Mouse (Mus musculus): ENCODE results near the gene Vmn1r25. TPM values are rescaled to one million over a fixed set of nuclear protein-coding genes. Genes with fewer than 3 reads are reported as not detected.
"Not testable (repeated sequence)": the region's sequence is repeated elsewhere in the genome, so short reads cannot be mapped to it uniquely, and the experiment has no call there.

Vmn1r25 gene
- polyA plus RNA-seq (2016; fragmentation: Nextera tagmentation; extraction: Ambion mirVana), result not detected in 2 replicates

GRCm38 (mm10) chr6:57980710-57981109 lies at the start of gene Vmn1r25:
Gene Vmn1r25 (minus strand): TSS chr6:57980810.
- no peaks in the 10 kb centered on the region for H3K36me3 ChIP-seq
- no peaks in the 10 kb centered on the region for H3K9me3 ChIP-seq
- no peak within 1 kb of the TSS for H3K27ac ChIP-seq
- H3K27me3 ChIP-seq (ENCODE audit: insufficient read depth, poor library complexity, severe bottlenecking), result no peaks in the 10 kb centered on the region
- H3K4me3 ChIP-seq, result no peak within 1 kb of the TSS
- DNase-seq (ENCODE audit: low spot score), result no peak
- no peaks in the 10 kb centered on the region for H3K4me1 ChIP-seq (replicated peaks)
- WGBS, result 73% methylated on average over 3 of the region's 3 CpGs

GRCm38 (mm10) chr6:58017478-58017877 lies 36.9 kb upstream of the Vmn1r25 start:
- H3K9me3 ChIP-seq; H3K36me3 ChIP-seq; DNase-seq (ENCODE audit: low spot score); H3K27me3 ChIP-seq (ENCODE audit: insufficient read depth, poor library complexity, severe bottlenecking); H3K4me1 ChIP-seq (replicated peaks); H3K27ac ChIP-seq; H3K4me3 ChIP-seq: not testable (repeated sequence)
- 92% methylated on average over 21 of the region's 21 CpGs for WGBS

DNA sequence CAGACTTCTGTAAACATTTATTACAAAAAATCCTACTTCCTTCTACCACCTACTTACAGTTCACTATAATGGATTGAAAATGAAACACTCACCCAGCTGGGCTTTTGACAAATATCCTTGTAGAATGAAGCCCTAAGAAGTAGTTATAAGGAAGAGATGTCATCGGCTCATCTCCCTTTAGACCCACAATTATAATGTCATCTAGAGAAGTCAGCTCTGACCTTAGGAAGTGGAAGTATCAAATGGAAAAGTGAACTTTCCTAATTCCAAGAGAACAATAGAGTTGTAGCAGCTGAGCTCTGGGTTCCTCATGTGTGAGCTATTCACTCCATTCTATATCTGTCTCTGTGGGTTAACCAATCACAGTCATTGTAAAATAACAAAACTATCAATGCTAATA lies 34.4 kb upstream of the Vmn1r25 start, which contains the start of gene Vmn1r26:
Gene Vmn1r26 (minus strand): TSS at position 101 of the 400 bp plus-strand sequence.
- Histone ChIP-seq H3K9me3 (no peaks in the 10 kb centered on the region), H3K4me1 (replicated peaks) (no peaks in the 10 kb centered on the region), H3K4me3 (no peak within 1 kb of the TSS), H3K27me3 (ENCODE audit: insufficient read depth, poor library complexity, severe bottlenecking) (no peaks in the 10 kb centered on the region), H3K36me3 (no peaks in the 10 kb centered on the region), H3K27ac (no peak within 1 kb of the TSS)
- 91% methylated on average over 1 of the region's 1 CpGs for WGBS
- DNase-seq (ENCODE audit: low spot score), result no peak

DNA sequence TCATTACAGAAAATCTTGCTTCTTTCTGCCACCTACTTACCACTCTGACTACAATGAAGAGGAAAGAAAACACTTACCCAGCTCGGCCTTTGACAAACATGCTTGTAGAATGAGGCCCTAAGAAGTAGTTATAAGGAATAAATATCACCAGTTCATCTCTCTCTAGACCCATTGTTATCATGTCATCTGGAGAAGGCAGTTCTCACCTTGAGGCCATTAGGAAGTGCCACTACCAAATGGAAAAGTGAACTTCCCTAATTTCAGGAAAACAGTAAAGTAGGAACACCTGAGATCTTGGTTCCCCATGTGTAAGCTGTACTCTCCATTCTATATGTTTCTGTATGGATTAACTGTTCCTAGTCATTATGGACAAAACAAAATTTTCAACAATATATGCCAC lies 19.2 kb downstream of the Vmn1r25 start, which contains the start of gene Vmn1r24:
Gene Vmn1r24 (minus strand): TSS at position 101 of the 400 bp plus-strand sequence.
- not testable (repeated sequence) for H3K27me3 ChIP-seq (ENCODE audit: insufficient read depth, poor library complexity, severe bottlenecking); H3K4me1 ChIP-seq (replicated peaks); H3K4me3 ChIP-seq; H3K9me3 ChIP-seq; H3K27ac ChIP-seq; DNase-seq (ENCODE audit: low spot score); H3K36me3 ChIP-seq
- WGBS, result 88% methylated on average over 1 of the region's 1 CpGs

Other genes starting within 250 kb of the Vmn1r25 start
- 61.3 and 72.1 TPM in 2 replicates for gene Vopp1, start 155.7 kb downstream of the Vmn1r25 start, polyA plus RNA-seq (2016; fragmentation: Nextera tagmentation; extraction: Ambion mirVana)
- not detected in 2 replicates for gene Vmn1r21, start 130.5 kb downstream of the Vmn1r25 start, polyA plus RNA-seq (2016; fragmentation: Nextera tagmentation; extraction: Ambion mirVana)
- gene Vmn1r22, start 72.8 kb downstream of the Vmn1r25 start, polyA plus RNA-seq (2016; fragmentation: Nextera tagmentation; extraction: Ambion mirVana), result not detected in 2 replicates
- not detected in 2 replicates for gene Vmn1r23, start 54.0 kb downstream of the Vmn1r25 start, polyA plus RNA-seq (2016; fragmentation: Nextera tagmentation; extraction: Ambion mirVana)
- gene Vmn1r24, start 19.3 kb downstream of the Vmn1r25 start, polyA plus RNA-seq (2016; fragmentation: Nextera tagmentation; extraction: Ambion mirVana), result not detected in 2 replicates
- not detected in 2 replicates for gene Vmn1r26, start 34.3 kb upstream of the Vmn1r25 start, polyA plus RNA-seq (2016; fragmentation: Nextera tagmentation; extraction: Ambion mirVana)
- not detected in 2 replicates for gene Vmn1r27, start 238.0 kb upstream of the Vmn1r25 start, polyA plus RNA-seq (2016; fragmentation: Nextera tagmentation; extraction: Ambion mirVana)